Mouse (Mus musculus) mesoderm, embryonic 11.5 days (tissue): ENCODE data around the gene Itgax.
"Not testable (repeated sequence)": the region's sequence is repeated elsewhere in the genome, so short reads cannot be mapped to it uniquely, and the experiment has no call there.

Source experiments
- DNase-seq: peaks from one replicate; pipeline ENCODE4 v3.0.0-alpha.2; 2012; ENCODE audit warnings: low read depth, low spot score

Gene Itgax

GRCm38 (mm10) chr7:128158688-128159354 is 29.5 kb downstream of the Itgax start:
- DNase-seq = not testable (repeated sequence)

DNA sequence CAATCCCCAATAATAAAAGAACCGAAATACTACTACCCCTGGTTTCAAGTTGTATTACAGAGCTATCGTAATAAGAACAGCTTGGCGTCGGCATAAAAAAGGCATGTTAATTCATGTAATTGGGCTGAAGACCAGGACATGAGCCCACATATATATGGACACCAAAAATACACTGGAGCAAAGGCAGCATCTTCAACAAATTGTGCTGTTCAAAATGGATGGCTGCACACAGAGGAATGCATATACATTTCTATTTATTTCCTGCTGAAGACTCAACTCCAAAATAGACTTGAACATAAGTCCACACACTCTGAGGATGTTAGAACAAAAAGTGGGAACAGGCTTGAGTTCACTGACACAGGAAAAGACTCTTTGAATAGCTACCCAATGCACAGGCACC is 34.7 kb downstream of the Itgax start:
- DNase-seq = no peak

DNA sequence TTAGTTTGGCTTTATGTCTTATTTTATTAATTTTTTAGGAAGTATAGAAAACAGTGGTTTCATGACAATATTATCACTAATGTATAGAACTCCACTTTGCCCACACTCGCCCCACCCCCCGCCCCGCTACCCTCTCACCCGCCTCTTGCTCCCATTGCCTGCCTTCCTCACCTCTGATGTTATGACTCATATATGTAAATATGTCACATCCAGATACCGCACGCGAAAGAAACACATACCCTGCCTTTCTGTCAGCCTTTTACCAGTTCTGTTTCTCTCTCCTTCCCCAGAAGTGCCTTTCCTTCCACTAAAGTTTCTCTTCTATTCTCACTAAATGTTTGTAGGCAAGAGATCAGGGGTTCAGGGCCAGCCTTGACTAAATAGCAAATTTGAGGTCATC is 37.0 kb downstream of the Itgax start:
- DNase-seq = no peak

DNA sequence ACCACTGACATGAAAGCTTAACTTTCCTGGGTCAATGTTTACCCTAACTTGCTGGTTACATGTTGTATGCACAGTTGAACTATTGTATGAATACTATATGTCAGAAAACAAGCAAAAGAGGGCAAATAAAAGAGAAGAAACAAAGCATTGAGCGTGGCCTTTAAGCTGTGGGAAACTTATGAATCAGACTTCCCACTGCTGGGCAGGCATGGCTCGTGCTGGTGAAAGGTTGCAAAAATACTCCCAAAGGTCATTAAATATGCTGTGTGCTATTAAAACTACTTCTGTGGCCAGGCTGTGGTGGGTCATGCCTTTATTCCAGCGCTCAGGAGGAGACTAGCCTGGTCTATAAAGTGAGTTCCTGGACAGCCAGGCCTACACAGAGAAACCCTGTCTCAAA is 40.6 kb downstream of the Itgax start:
- no peak for DNase-seq

DNA sequence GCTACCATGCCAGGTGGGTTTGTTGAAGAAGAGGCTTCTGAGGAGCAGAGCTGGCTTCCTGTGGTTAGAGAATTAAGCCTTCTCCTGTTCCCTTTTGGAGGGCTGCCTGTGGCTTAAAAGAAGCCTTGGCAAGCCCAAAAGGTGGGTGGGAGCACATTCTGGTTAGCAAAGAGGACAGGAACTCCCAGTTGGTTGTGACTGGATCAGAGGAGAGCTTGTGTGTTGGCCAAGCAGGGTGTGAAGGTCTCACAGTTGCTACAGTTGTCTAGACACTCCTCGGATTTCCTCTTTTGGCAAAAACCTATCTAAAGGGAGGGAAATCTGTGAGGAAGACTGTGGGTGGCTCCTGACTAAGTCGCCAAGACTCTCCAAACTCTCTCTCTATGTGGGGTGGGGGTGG is 49.0 kb downstream of the Itgax start:
- DNase-seq = no peak

DNA sequence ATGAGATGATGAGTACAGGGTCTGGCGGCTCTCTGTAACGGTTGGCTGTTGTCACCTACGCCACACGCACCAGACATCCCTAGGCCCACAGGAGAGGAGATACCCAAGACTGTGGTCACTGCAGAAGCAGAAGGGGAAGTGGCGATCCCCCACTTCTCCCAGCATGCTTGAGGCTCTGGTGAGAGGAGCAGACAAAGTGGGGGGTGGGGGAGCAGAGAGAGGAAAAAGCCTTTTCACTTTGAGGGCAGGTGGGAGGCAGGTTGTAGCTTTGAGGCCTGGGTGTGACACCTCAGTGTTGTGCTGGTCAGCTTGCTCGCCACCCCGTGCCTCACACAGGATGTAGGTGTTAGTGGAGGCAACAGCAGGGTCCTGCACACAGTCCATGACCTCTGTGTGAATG is 50.8 kb downstream of the Itgax start:
- no peak for DNase-seq

GRCm38 (mm10) chr7:128180546-128180945 is 51.2 kb downstream of the Itgax start:
- no peak for DNase-seq

DNA sequence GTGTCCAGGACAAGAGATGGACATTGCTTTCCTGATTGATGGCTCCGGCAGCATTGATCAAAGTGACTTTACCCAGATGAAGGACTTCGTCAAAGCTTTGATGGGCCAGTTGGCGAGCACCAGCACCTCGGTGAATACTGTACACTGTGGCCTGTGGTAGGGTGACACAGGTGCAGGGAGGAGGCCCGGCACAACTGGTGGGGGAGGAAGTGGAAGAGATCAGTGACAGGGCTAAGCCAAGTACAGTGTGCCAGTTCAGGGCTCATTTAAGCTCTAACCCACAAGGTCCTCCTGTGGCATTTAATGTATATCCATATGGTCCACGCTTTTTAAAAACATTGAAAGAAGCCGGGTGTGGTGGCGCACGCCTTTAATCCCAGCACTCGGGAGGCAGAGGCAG is 52.3 kb downstream of the Itgax start:
- no peak for DNase-seq
